Mouse (Mus musculus) induced T-regulatory cell, adult 2 months (primary cell): ENCODE results near the gene Arhgef28.

ENCODE experiments used
- DNase-seq: peaks from one replicate; pipeline ENCODE4 v3.0.0-alpha.2; 2012; ENCODE audit warnings: low read depth

Arhgef28 gene

GRCm38 (mm10) chr13:97900380-97900758 is 305.9 kb downstream of the Arhgef28 start:
- DNase-seq, result no peak

- no peak for DNase-seq
Measured at GRCm38 (mm10) chr13:97899604-97900379, 306.4 kb downstream of the Arhgef28 start.

- no peak for DNase-seq
Measured at GRCm38 (mm10) chr13:97898590-97898989, 307.6 kb downstream of the Arhgef28 start.

GRCm38 (mm10) chr13:97893031-97893825 is 313.0 kb downstream of the Arhgef28 start:
- DNase-seq, result no peak

- DNase-seq, result no peak
Measured at GRCm38 (mm10) chr13:97892089-97892884, 314.0 kb downstream of the Arhgef28 start.

- no peak for DNase-seq
Measured at GRCm38 (mm10) chr13:97888046-97888445, 318.2 kb downstream of the Arhgef28 start.

GRCm38 (mm10) chr13:97887558-97887957 is 318.7 kb downstream of the Arhgef28 start:
- no peak for DNase-seq

GRCm38 (mm10) chr13:97883629-97884028 is 322.6 kb downstream of the Arhgef28 start:
- no peak for DNase-seq

- DNase-seq, result no peak
Measured at GRCm38 (mm10) chr13:97876450-97876849, 329.8 kb downstream of the Arhgef28 start.

- DNase-seq, result no peak
Measured at GRCm38 (mm10) chr13:97876031-97876430, 330.2 kb downstream of the Arhgef28 start.

- DNase-seq, result no peak
Measured at GRCm38 (mm10) chr13:97869428-97869827, 336.8 kb downstream of the Arhgef28 start.

GRCm38 (mm10) chr13:97867322-97867962 is 338.8 kb downstream of the Arhgef28 start:
- no peak for DNase-seq

GRCm38 (mm10) chr13:97859071-97859470 is 347.2 kb downstream of the Arhgef28 start:
- no peak for DNase-seq

- peak; percentile 45 for DNase-seq
Measured at GRCm38 (mm10) chr13:97857860-97858259, 348.4 kb downstream of the Arhgef28 start.

- no peak for DNase-seq
Measured at GRCm38 (mm10) chr13:97853356-97853968, 352.8 kb downstream of the Arhgef28 start.
